Mouse (Mus musculus): ENCODE measurements around the gene Cacna1h. TPM values are rescaled to one million over a fixed set of nuclear protein-coding genes. Genes with fewer than 3 reads are reported as not detected.

Cacna1h gene
- total RNA-seq, 2 experiments from 2014 or later = 20.2 to 22.7 TPM

GRCm38 (mm10) chr17:25409621-25410020 is 24.0 kb downstream of the Cacna1h start:
- no peak for DNase-seq (ENCODE audit: low spot score in 2 of 2)

DNA sequence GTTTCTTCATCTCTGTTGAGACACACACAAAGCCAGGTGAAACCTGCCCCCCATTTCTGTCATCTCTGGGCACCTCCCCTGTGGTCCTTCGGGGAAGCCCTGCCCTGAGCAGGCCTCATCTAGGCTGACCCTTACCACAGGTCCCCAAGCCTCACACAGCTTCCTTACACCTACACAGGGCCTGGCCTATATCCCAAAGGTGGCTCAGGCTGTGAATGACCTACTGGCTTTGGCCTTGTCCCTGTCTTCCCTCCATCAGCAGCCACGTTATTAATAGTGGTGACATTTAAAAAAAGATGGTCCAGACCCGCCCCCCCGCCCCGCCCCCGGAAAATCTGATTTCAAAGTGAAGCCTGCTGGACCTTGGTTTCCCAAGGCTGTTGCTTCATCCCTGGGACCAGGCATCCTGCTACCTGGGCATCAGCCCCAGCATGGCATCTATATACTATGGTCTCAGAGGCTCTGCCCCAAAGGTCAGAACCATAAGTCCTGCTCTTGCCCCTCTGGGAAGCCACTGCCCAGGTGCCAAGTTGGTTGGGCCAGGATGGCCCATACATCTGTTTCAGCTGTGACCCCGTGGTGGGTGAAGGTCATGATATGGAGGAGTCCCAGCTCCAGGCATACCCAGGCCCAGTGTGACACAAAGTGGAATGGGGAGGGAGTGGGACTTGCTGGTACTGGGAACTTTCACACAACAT is 25.1 kb downstream of the Cacna1h start:
- no peak for DNase-seq (ENCODE audit: low spot score in 2 of 2)

DNA sequence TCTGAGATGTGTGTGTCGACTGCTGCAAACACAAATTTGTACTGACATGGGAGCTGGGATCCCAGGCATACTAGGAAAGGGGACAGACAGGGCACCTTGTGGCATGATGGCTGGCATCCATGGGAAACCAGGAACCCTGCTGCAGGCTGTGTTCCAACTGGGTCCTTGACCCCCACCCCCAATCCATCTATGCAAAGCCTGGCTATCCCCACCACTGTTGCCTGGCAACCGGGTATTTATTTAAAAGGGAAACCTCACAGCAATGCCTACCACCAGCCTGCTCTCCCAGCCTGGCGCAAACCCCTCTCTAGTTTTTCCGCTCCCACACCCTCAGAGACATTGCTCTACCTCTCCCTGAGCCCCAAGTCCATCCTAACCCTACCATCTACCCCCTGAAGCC is 26.2 kb downstream of the Cacna1h start:
- DNase-seq (ENCODE audit: low spot score in 2 of 2) = no peak

DNA sequence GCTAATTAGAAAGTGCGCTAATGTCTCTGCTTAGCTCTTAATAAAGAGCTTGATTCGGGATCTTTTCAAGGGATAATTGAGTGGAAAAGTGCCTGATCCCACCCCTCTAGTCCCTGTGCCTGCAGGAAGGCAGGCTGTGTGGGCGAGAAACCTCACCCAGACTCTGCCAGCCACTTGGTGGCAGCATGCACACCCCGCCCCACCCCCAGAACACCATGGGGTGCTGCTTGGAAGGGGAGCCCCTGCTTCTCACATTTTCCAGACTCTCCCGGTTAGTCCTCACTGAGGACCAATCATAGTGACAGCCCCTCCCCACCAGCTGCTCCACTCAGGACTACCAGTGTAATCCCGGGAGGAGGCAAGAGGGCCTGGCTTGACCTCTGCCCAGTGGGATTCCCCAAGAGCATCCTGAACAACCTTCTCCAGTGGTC is 27.6 kb downstream of the Cacna1h start:
- DNase-seq (ENCODE audit: low spot score in 2 of 2) = no peak

DNA sequence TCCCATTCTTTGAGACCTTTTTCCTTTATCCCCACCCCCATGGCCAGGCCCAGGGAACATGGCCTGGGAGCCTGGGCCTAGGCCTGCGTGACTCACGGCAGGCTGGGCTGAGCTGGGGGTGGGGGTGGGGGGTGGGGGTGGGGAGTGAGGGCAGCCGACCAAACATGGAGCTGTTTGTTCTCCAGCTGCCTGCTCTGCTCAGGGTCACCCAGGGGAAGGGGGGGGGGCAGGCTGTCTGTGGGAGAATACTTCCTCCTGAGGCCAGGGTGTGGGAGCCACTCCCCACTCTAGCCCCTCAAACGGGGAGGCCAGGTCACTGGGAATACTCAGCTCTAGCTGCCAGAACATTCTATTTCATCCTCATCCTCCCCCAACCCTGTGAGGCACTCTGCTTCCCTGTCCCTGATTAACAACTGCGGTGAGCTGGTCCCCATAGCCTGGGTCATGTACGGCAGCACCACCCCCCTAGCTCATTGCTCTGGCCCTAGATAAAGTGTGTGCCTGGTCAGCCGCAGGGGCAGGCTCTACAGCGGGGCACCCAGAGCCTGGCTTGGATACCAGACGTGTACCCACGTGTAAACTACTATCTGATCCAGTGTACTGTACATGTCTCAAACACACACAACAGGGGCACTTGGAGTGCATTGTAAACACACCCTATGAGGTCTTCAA is 28.2 kb downstream of the Cacna1h start:
- no peak for DNase-seq (ENCODE audit: low spot score in 2 of 2)

GRCm38 (mm10) chr17:25404190-25404589 is 29.4 kb downstream of the Cacna1h start:
- no peak for DNase-seq (ENCODE audit: low spot score in 2 of 2)

DNA sequence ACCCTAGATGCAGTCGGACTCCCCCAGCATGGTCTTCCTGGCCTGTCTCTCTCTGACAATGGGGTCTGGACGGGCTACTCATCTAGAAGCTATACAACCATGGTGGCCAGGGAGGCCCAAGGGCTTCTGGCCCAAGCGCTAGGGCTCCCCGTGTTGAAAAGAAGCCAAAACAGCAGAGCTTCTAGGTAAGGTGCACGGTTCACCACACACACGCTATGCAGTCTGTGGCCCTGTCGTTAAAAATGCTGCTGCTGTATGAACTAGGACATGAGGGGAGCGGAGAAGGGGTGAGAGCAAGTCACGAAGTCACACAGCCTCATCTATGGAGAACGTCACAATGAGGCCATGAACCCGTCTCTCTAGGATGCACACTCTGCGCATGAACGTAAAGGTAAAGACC is 31.4 kb downstream of the Cacna1h start:
- no peak for DNase-seq (ENCODE audit: low spot score in 2 of 2)

- DNase-seq (ENCODE audit: low spot score in 2 of 2) = no peak
Measured at GRCm38 (mm10) chr17:25401491-25401890, 32.1 kb downstream of the Cacna1h start.

- peak in 1 of 2 experiments; percentile 56 for DNase-seq (ENCODE audit: low spot score in 2 of 2)
Measured at GRCm38 (mm10) chr17:25400443-25400842, 33.1 kb downstream of the Cacna1h start.

DNA sequence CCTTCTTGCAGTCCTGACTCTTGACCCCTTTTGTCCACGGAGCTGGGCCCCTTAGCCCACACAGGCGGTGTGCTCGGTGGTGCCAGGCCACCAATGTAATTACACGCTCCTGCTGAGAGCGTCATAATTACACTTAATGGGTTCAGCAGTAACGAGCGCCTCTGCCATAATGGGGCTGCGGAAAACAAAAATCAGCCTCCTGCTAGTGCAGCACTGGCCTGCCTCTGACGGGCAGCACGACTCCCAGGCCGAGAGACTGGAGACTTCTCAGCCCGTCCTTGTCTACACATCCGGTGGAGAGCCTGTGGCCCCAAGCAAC is 35.1 kb downstream of the Cacna1h start:
- no peak for DNase-seq (ENCODE audit: low spot score in 2 of 2)

- peak; percentile 72 to 77 for DNase-seq (ENCODE audit: low spot score in 2 of 2)
Measured at GRCm38 (mm10) chr17:25397804-25398519, 35.6 kb downstream of the Cacna1h start.

DNA sequence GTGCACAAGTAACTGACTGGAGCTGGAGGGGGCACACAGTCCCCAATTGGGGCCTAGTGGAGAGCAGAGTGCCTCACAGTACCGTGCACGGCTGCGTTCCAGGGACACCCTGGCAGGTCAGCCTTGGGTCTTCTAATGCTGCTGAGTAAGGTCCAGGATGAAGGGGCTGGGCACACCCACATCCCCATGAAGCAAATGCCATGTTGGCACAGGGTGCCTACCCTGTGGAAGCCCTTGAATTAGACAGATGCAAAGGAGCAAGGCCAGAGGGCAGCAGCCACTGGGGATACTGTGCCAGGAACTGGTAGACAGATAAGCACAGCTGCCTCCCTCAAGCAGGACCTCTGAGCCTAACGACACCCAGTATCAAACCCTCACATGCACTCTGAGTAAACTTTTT is 39.1 kb downstream of the Cacna1h start:
- DNase-seq (ENCODE audit: low spot score in 2 of 2) = no peak

- DNase-seq (ENCODE audit: low spot score in 2 of 2) = peak in 1 of 2 experiments; percentile 17
Measured at GRCm38 (mm10) chr17:25374011-25374410, 59.6 kb downstream of the Cacna1h start.

GRCm38 (mm10) chr17:25372491-25372890 is 61.1 kb downstream of the Cacna1h start:
- no peak for DNase-seq (ENCODE audit: low spot score in 2 of 2)

DNA sequence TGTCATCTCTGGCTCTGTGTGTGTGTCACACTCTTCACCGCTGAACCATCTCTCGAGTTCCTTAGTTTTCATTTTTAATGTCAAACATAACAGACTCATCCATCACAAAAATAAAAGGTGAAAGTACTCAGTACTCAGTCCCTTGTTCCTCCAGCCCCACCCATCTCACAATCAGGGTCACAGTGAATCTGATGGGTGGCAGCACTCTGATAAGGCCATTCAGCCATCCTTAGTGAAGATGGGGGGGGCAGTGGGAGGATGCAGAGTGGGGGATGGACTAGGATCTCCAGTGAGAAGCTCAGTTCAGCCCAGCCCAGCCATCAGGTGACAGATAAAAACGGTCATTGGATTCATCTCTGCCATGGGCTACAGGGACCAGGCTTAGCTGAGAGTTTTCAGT is 64.6 kb downstream of the Cacna1h start, which contains the start of gene Tpsg1:
Gene Tpsg1 (plus strand): TSS at position 301 of the 400 bp plus-strand sequence.
- no peak for DNase-seq (ENCODE audit: low spot score in 2 of 2)

GRCm38 (mm10) chr17:25366005-25366404 is 67.6 kb downstream of the Cacna1h start, which contains the start of gene Tpsb2:
Gene Tpsb2, plus strand, starts transcription at chr17:25366305.
- no peak for DNase-seq (ENCODE audit: low spot score in 2 of 2)

DNA sequence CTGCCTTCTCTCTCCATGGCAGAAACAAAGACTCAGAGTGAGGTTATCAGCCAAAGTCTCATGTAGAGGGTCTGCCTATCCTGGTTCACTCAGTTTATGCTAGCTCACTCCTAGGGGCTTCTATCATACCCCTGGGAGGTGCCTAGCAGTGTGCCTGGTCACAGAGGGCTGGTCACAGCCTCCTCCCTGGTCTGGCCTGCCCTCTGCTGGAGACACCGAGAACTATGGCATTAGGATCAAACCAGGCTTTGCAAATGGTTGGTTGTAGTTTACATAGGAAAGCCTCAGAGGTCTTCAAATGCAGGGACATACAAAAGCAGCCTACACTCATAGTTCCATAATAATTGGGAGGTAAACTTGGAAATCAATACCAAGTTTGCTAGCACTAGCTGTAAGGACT is 69.9 kb downstream of the Cacna1h start:
- no peak for DNase-seq (ENCODE audit: low spot score in 2 of 2)

- DNase-seq (ENCODE audit: low spot score in 2 of 2) = no peak
Measured at GRCm38 (mm10) chr17:25361291-25361690, 72.3 kb downstream of the Cacna1h start.

DNA sequence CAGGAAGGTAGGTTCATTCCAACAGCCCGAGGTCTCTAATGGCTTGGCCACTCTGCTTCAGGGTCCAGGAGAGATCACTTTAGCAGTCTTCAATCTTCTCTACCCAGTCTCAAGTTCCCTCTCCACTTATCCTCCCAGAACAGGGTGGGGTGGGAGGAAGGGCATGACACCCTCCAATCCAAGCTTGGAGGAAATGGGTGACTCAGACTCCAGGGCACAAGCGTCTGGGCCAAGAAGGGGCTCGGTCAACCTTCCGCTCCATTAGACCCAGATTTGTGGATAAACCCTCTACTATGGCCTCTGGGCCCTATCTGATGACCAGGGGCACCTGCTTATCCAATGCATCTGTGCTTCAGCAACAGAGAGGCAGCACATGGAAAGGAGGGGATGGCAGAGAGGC is 88.1 kb downstream of the Cacna1h start, which contains the start of gene Tpsab1:
Gene Tpsab1 (minus strand): TSS at position 101 of the 400 bp plus-strand sequence.
- no peak for DNase-seq (ENCODE audit: low spot score in 2 of 2)

DNA sequence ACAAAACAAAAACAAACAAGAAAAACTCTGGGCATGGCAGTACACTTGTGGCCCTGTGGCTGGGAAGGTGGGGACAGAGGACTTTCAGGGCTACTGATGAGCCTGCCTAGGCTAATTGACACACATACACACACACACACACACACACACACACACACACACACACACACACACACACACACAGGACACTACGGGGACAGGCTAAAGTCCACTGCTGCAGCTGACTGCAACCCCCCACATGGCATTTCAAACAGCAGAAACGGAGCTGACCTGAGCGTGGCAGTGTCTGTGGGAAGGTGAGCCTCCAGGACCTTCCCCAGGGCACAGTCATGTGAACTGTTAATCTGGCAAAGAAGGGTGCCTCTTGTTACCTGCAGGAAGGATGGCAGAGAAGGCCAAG is 92.1 kb downstream of the Cacna1h start:
- DNase-seq (ENCODE audit: low spot score in 2 of 2) = no peak

DNA sequence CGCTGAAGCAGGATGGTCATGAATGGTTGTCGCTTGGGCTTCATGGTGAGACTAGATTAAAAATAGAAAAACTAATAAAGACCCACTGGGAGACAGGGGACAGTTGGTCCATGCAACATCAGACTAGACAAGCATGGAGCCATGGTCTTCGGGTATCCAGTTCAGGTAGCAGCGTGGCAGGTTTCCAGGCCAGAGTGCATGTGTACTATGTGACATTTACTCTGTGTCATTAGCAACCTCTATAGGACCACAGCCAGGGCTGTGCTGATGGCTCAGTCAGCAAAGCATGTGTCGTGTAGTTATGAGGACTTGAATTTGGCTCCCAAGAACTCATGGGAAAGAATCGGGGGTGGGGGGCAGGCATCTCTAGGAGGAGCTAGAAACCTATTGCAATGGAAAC is 93.6 kb downstream of the Cacna1h start:
- no peak for DNase-seq (ENCODE audit: low spot score in 2 of 2)

- no peak for DNase-seq (ENCODE audit: low spot score in 2 of 2)
Measured at GRCm38 (mm10) chr17:25338218-25338617, 95.4 kb downstream of the Cacna1h start.

Measured in gastrocnemius, postnatal 4 days (tissue).